Comparison of ENCODE assay signal across 9 mouse cellular contexts in the genomic region with DNA sequence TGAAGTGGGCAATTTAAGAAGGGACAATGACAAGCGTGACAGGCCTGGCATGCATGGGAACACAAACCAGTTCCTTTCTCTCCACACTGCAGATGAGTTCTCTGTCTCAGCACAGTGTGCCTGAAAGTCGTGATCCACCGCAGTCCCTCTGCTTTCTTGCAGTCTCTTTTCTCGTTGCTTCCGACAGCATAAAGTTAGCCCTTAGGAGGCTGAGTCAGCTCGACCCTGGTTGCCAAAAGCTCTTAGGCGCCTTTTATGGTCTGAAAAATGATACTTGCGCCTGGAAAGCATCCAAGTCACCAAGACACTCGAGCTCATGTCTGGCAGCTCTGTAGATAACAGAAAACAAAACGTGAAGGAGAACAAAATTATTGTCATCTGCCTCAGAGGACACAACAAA. TPM values are rescaled to one million over a fixed set of nuclear protein-coding genes. Genes with fewer than 3 reads are reported as not detected.
DNase-seq lines count a peak whose midpoint lies in the region; ATAC-seq lines count a peak whose summit lies in the region.
"Had no signal": no experiment of that assay in that cellular context is flagged by ENCODE, and none has a peak within 500 bp of the region (broad histone marks: within the 10 kb centered on the region; RNA-seq: fewer than 3 reads in every experiment).

No protein-coding gene starts in this region.

- H3K4me3 ChIP-seq in embryonic facial prominence, embryonic 12.5 days, result no peak overlapping the region
- peak overlapping the region; percentile 23; the same call in 1 of the 2 replicates for H3K4me3 ChIP-seq in heart, embryonic 16.5 days (ENCODE audit: low read length)
- H3K4me3 ChIP-seq in stomach, embryonic 15.5 days (replicated peaks), result no peak overlapping the region

- ATAC-seq in embryonic facial prominence, embryonic 12.5 days (ENCODE audit: insufficient number of reproducible peaks, insufficient read depth, low FRiP score, low TSS enrichment), result no peak
- ATAC-seq in heart, embryonic 16.5 days (replicated peaks; ENCODE audit: extremely low read depth, insufficient read depth, low FRiP score), result peak; percentile 76
- ATAC-seq in stomach, embryonic 15.5 days (ENCODE audit: insufficient read depth, low FRiP score, low read depth), result no peak
- no peak for ATAC-seq in monocyte, adult 5-6 weeks (replicated peaks; ENCODE audit: insufficient number of reproducible peaks, low FRiP score, low TSS enrichment, poor library complexity, severe bottlenecking)

- H3K9me3 ChIP-seq in embryonic facial prominence, embryonic 12.5 days, result no peaks in the 10 kb centered on the region
- H3K9me3 ChIP-seq in heart, embryonic 16.5 days (replicated peaks; ENCODE audit: control insufficient read depth, low read length), result no peaks in the 10 kb centered on the region
- H3K9me3 ChIP-seq in stomach, embryonic 15.5 days, result no peaks in the 10 kb centered on the region

- no peak overlapping the region for H3K9ac ChIP-seq in embryonic facial prominence, embryonic 12.5 days
- H3K9ac ChIP-seq in heart, embryonic 16.5 days (ENCODE audit: low read length), result peak overlapping the region; percentile 69
- H3K9ac ChIP-seq in stomach, embryonic 15.5 days, result no peak overlapping the region

- no peaks in the 10 kb centered on the region for H3K36me3 ChIP-seq in embryonic facial prominence, embryonic 12.5 days
- no peaks in the 10 kb centered on the region for H3K36me3 ChIP-seq in heart, embryonic 16.5 days (ENCODE audit: control insufficient read depth, insufficient read depth)
- H3K36me3 ChIP-seq in stomach, embryonic 15.5 days, result no peaks in the 10 kb centered on the region

- H3K27ac ChIP-seq in embryonic facial prominence, embryonic 12.5 days, result peak overlapping the region; percentile 52; the same call in 1 of the 2 replicates
- H3K27ac ChIP-seq in heart, embryonic 16.5 days (ENCODE audit: low read length), result peak overlapping the region; percentile 99
- peak overlapping the region; percentile 3; the same call in 1 of the 2 replicates for H3K27ac ChIP-seq in stomach, embryonic 15.5 days

- peak; percentile 18 for DNase-seq in ovary, postnatal 36 days (ENCODE audit: low spot score)
- DNase-seq in ovary, postnatal 10 days (ENCODE audit: low spot score), result no peak
- DNase-seq in thymus, postnatal 36 days, result no peak
- DNase-seq in thymus, postnatal 10 days (ENCODE audit: low spot score in 2 of 2), result no peak
- DNase-seq: midbrain, embryonic 14.5 days had no signal

- H3K4me2 ChIP-seq in embryonic facial prominence, embryonic 12.5 days (replicated peaks), result no peak overlapping the region
- peak overlapping the region; percentile 53 for H3K4me2 ChIP-seq in heart, embryonic 16.5 days (ENCODE audit: low read depth, low read length)
- no peak overlapping the region for H3K4me2 ChIP-seq in stomach, embryonic 15.5 days

- 53% methylated on average over 10 of the region's 10 CpGs for WGBS in embryonic facial prominence, embryonic 12.5 days
- WGBS in heart, embryonic 16.5 days, result 15% methylated on average over 10 of the region's 10 CpGs
- 39% methylated on average over 10 of the region's 10 CpGs for WGBS in stomach, embryonic 15.5 days

- H3K27me3 ChIP-seq in embryonic facial prominence, embryonic 12.5 days, result no peaks in the 10 kb centered on the region
- no peaks in the 10 kb centered on the region for H3K27me3 ChIP-seq in heart, embryonic 16.5 days (ENCODE audit: control insufficient read depth, insufficient read depth, low read length)
- H3K27me3 ChIP-seq in stomach, embryonic 15.5 days (replicated peaks), result no peaks in the 10 kb centered on the region

- H3K4me1 ChIP-seq in embryonic facial prominence, embryonic 12.5 days, result no peaks in the 10 kb centered on the region
- H3K4me1 ChIP-seq in heart, embryonic 16.5 days (ENCODE audit: control insufficient read depth, insufficient read depth, low read length), result peaks cover 41% of the 10 kb centered on the region
- H3K4me1 ChIP-seq in stomach, embryonic 15.5 days, result peaks cover 4% of the 10 kb centered on the region; the same call in 1 of the 2 replicates

RNA-seq across cellular contexts. Expression of a gene that starts 47.1 kb away (rescaled TPM):
- polyA plus RNA-seq in embryonic facial prominence, embryonic 12.5 days (2016; fragmentation: Nextera tagmentation; extraction: Ambion mirVana), result 54.0 and 60.1 TPM in 2 replicates
- 95.0 and 96.5 TPM in 2 replicates for polyA plus RNA-seq in heart, embryonic 16.5 days (2015; fragmentation: Nextera tagmentation; extraction: Ambion mirVana)
- 54.2 and 60.5 TPM in 2 replicates for polyA plus RNA-seq in stomach, embryonic 15.5 days (2015; fragmentation: Nextera tagmentation; extraction: Ambion mirVana)
- total RNA-seq in monocyte, adult 5-6 weeks (2017), result not detected in 3 replicates

Comparison
In these comparisons a context has a peak if more than half of its experiments do, and no peak if none do; other contexts are left out.
1. H3K27ac ChIP-seq: peak in every context shown above with its lines; median percentile 99 in heart, embryonic 16.5 days; 52 in embryonic facial prominence, embryonic 12.5 days; 3 in stomach, embryonic 15.5 days.